Mouse (Mus musculus): ENCODE measurements around the gene Enox1.

- TF ChIP-seq CTCF (IDR thresholded peaks at IDR 0.05; ENCODE audit: low read depth, low read length) = no peak
- no peak for TF ChIP-seq POLR2A (IDR thresholded peaks at IDR 0.05; ENCODE audit: borderline replicate concordance, low read depth, low read length)
Measured at GRCm38 (mm10) chr14:77458217-77458616, 301.7 kb downstream of the Enox1 start.
